Mouse (Mus musculus) heart, embryonic 15.5 days (tissue): ENCODE results near the gene Ctf1. TPM values are rescaled to one million over a fixed set of nuclear protein-coding genes. Genes with fewer than 3 reads are reported as not detected.
A peak's percentile ranks its signal among the peaks of the same experiment; 100 is the strongest.

ENCODE experiments used
- ATAC-seq: fragments of 200-750 bp; cut with Nextera tagmentation; replicated peaks from 2 replicates; pipeline ENCODE4 v1.8.0; 2017; ENCODE audit warnings: low read depth, moderate TSS enrichment; ENCODE audit not compliant: insufficient number of reproducible peaks, insufficient read depth, low FRiP score
- H3K27ac ChIP-seq: fragments of 300-500 bp; sonication (generic); 2 replicates; pipeline ENCODE4 v1.5.1; 2015; ENCODE audit warnings: mild to moderate bottlenecking, inconsistent platforms
- H3K27me3 ChIP-seq: fragments of 300-500 bp; sonication (generic); 2 replicates; pipeline ENCODE4 v1.6.1; 2015; ENCODE audit warnings: inconsistent platforms
- H3K36me3 ChIP-seq: fragments of 300-500 bp; sonication (generic); 2 replicates; pipeline ENCODE4 v1.6.1; 2015; ENCODE audit warnings: mild to moderate bottlenecking, inconsistent platforms
- H3K4me1 ChIP-seq: fragments of 300-500 bp; sonication (generic); replicated peaks from 2 replicates; pipeline ENCODE4 v1.6.1; 2015; ENCODE audit warnings: inconsistent platforms
- H3K4me2 ChIP-seq: fragments of 300-500 bp; sonication (generic); 2 replicates; pipeline ENCODE4 v1.6.1; 2015; ENCODE audit warnings: inconsistent platforms, mild to moderate bottlenecking, moderate library complexity
- H3K4me3 ChIP-seq: fragments of 300-500 bp; sonication (generic); 2 replicates; pipeline ENCODE4 v1.5.1; 2015; ENCODE audit warnings: mild to moderate bottlenecking, inconsistent platforms
- H3K9ac ChIP-seq: fragments of 300-500 bp; sonication (generic); 2 replicates; pipeline ENCODE4 v1.6.1; 2015; ENCODE audit warnings: mild to moderate bottlenecking, inconsistent platforms
- H3K9me3 ChIP-seq: fragments of 300-500 bp; sonication (generic); replicated peaks from 2 replicates; pipeline ENCODE4 v1.6.1; 2016; ENCODE audit warnings: inconsistent platforms
- WGBS: fragments of 180-500 bp; shearing (Covaris S2); methylation state at CpG from one replicate; pipeline ENCODE4 v1.1.7; 2015; ENCODE audit warnings: mixed read lengths; 5-methylcytosine and 5-hydroxymethylcytosine counted together
- microRNA counts: library from miRNA; unstranded; fragments of <30 nt; microRNA quantifications from one replicate; lab custom pipeline; 2016
- microRNA-seq: library from miRNA; unstranded; fragments of <30 nt; microRNA quantifications from one replicate; pipeline ENCODE4, GENCODE M21; 2016
- polyA plus RNA-seq: library from polyadenylated mRNA; unstranded; fragments of >200 nt; fragmentation: Nextera tagmentation; extraction: Ambion mirVana; gene quantifications from 2 replicates; pipeline ENCODE4 v1.2.1, GENCODE M21; 2015

Ctf1 gene
- polyA plus RNA-seq, 1 experiment from 2014 or later: 4.7 TPM

DNA sequence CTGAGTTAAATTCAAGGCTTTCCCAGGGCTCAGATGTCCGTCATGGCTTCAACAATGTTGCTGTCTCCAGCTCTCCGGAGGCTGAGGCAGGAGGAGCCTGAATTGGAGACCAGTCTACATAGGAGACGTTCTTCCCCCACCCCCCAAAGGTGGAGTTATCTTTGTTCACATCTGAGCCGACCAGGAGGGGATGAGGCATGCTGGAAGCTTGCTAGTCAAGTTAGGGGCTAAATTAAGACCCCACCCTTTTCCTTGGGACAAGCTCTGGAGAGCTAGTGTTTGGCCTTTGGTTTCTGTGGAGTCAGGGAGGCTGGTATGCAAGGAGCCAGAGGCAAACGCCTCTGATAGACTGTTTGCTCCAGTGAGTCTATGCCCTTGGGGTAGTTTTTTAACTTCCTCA is 40.6 kb downstream of the Ctf1 start:
- Histone ChIP-seq H3K9me3 (no peaks in the 10 kb centered on the region), H3K27ac (no peak overlapping the region), H3K9ac (no peak overlapping the region), H3K36me3 (peaks cover 63% of the 10 kb centered on the region), H3K4me3 (no peak overlapping the region), H3K4me1 (no peaks in the 10 kb centered on the region), H3K27me3 (no peaks in the 10 kb centered on the region), H3K4me2 (no peak overlapping the region)
- 65% methylated on average over 5 of the region's 5 CpGs for WGBS
- ATAC-seq: no peak

DNA sequence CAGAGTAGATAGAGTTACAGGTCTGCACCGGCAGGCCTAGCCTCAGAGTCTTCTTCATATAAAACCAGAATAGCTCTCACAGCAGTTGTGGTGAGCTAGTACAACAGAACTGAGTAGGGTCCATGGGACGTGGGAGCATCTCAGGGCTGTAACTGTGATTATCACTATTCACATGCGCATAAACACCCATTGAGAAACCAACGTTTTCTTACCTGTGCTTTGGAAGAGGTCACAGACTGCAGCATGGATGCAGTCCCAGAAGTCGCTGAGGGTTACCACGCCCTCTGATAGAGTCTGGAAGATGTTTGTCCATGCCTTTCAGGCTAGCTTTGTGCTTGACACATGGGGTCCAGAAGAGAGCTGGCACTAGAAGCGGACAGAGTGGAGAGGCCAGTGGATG is 41.2 kb downstream of the Ctf1 start:
- peaks cover 57% of the 10 kb centered on the region for H3K36me3 ChIP-seq
- 92% methylated on average over 7 of the region's 7 CpGs for WGBS
- no peak overlapping the region for H3K27ac ChIP-seq
- ATAC-seq: no peak
- no peaks in the 10 kb centered on the region for H3K4me1 ChIP-seq
- H3K27me3 ChIP-seq: no peaks in the 10 kb centered on the region
- no peak overlapping the region for H3K4me2 ChIP-seq
- no peaks in the 10 kb centered on the region for H3K9me3 ChIP-seq
- no peak overlapping the region for H3K9ac ChIP-seq
- no peak overlapping the region for H3K4me3 ChIP-seq

DNA sequence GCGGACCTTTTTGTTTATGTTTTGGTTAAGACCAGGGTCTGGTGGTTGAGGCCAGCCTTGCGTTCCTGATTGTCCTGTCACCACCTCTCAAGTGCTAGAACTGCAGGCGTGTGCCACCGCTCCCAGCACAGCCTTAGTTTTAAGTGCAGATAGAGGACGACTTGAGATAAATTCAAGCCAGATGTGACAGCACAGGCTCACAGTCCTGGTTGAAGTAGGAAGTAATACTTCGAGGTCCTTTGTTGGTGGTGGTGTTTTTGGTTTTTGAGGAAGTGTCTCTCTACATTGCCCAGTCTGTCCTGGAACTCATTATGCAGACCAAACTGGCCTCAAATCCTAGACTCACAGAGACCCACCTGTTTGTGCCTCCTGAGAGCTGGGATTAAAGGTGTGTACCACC is 47.2 kb downstream of the Ctf1 start:
- H3K4me3 ChIP-seq: no peak overlapping the region
- peaks cover 18% of the 10 kb centered on the region for H3K4me1 ChIP-seq
- H3K27me3 ChIP-seq: no peaks in the 10 kb centered on the region
- no peaks in the 10 kb centered on the region for H3K9me3 ChIP-seq
- peaks cover 30% of the 10 kb centered on the region for H3K36me3 ChIP-seq
- 16% methylated on average over 6 of the region's 6 CpGs for WGBS
- no peak for ATAC-seq
- H3K4me2 ChIP-seq: peak overlapping the region; percentile 35; the same call in 1 of the 2 replicates
- no peak overlapping the region for H3K9ac ChIP-seq
- H3K27ac ChIP-seq: 0 out of 2 replicates have a peak overlapping the region, but pooled peaks have one; percentile 4

DNA sequence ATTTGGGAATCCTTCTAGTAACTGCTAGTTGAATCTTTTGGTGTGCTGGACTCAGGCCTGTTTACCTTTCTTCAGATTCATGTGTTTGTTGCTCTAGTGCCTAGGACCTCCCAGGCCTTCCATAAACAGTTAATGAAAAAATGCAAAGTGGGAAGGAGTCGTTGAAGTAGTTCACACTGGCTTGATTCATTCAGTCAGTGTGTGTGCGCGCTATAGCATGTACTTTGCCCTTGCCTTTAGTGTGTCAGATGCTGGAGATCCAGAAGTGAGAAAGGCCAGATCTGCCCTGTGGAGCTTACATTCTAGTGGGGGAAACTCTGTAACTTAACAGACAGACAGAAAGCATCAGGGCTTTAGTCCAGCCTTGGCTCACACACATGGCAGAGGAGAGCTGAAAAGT is 47.9 kb downstream of the Ctf1 start:
- H3K27me3 ChIP-seq: no peaks in the 10 kb centered on the region
- no peaks in the 10 kb centered on the region for H3K9me3 ChIP-seq
- peaks cover 35% of the 10 kb centered on the region for H3K36me3 ChIP-seq
- no peak overlapping the region for H3K4me3 ChIP-seq
- H3K27ac ChIP-seq: no peak overlapping the region
- no peak overlapping the region for H3K9ac ChIP-seq
- 79% methylated on average over 3 of the region's 3 CpGs for WGBS
- H3K4me2 ChIP-seq: no peak overlapping the region
- H3K4me1 ChIP-seq: peaks cover 18% of the 10 kb centered on the region
- no peak for ATAC-seq

DNA sequence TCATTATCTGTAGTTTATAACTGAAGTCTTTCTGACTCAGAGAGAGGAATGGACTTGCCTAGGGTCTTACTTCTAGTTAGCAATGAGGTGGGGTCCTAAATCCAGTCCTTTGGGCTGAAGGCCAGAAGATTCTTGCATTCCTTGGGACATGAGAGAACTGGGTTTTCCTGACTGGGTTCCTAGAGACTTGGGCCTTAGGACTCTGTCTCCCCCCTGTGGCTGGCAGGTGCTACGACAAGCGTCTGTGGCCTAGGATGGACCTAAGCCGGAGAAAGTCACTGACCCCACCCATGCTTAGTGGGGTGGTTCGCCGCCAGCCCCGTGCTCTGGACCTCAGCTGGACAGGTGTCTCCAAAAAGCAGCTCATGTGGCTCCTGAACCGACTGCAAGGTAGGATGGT is 48.5 kb downstream of the Ctf1 start:
- Histone ChIP-seq H3K9ac (no peak overlapping the region), H3K9me3 (no peaks in the 10 kb centered on the region), H3K36me3 (peaks cover 36% of the 10 kb centered on the region), H3K4me3 (no peak overlapping the region), H3K4me2 (no peak overlapping the region), H3K27ac (no peak overlapping the region), H3K27me3 (no peaks in the 10 kb centered on the region), H3K4me1 (peaks cover 18% of the 10 kb centered on the region)
- whole genome bisulfite sequencing: 24% methylated on average over 7 of the region's 7 CpGs
- ATAC-seq: no peak

DNA sequence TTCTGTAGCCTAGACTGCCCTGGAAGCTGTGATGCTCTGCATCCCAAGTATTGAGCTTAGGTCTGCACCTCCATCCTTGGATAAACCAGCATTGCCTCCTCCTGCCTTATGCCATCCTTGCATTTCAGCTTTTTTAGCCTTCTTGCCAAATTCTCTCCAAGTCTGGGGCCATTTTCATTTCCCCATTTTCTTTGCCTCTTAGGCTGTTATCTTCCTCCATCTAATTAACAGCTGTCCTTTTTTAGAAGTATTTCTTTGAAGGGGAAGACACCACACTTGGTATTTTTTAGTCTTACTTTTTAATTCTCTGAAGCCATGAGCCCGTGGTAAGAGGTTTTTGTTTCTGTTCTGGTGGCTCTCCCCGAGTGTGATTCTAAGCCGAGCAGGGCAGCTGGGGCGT is 51.1 kb downstream of the Ctf1 start:
- 87% methylated on average over 4 of the region's 4 CpGs for WGBS

DNA sequence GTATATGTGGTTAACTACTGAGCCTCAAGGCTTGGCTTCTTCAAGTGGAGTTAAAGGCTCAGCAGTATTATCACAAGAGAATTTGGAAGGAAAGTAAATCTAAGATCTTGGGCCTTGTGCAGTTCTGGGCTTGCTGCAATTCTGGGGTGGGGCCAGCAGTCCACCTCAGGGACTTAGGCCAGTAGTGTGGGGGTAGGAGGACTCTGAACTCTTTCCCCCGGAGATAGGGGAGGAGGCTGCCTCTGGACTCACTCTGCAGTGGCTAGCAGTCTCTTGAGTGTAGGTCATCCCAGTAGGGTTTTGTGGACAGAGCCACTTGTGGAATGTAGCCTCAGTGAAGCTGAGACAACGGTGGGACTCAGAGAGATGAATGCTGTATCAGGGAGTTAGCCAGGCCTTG is 53.2 kb downstream of the Ctf1 start:
- no peak overlapping the region for H3K4me3 ChIP-seq
- H3K9ac ChIP-seq: no peak overlapping the region
- H3K27ac ChIP-seq: no peak overlapping the region
- H3K4me1 ChIP-seq: peaks cover 24% of the 10 kb centered on the region
- H3K4me2 ChIP-seq: no peak overlapping the region
- no peak for ATAC-seq
- 66% methylated on average over 2 of the region's 2 CpGs for WGBS
- peaks cover 27% of the 10 kb centered on the region for H3K36me3 ChIP-seq
- H3K9me3 ChIP-seq: no peaks in the 10 kb centered on the region
- H3K27me3 ChIP-seq: no peaks in the 10 kb centered on the region

More for the DNA sequence above, 51.1 kb downstream of the Ctf1 start:
- Histone ChIP-seq H3K9me3 (no peaks in the 10 kb centered on the region), H3K27ac (no peak overlapping the region), H3K4me1 (peaks cover 22% of the 10 kb centered on the region), H3K4me2 (no peak overlapping the region), H3K9ac (no peak overlapping the region), H3K36me3 (peaks cover 27% of the 10 kb centered on the region), H3K4me3 (no peak overlapping the region), H3K27me3 (no peaks in the 10 kb centered on the region)
- ATAC-seq: no peak

DNA sequence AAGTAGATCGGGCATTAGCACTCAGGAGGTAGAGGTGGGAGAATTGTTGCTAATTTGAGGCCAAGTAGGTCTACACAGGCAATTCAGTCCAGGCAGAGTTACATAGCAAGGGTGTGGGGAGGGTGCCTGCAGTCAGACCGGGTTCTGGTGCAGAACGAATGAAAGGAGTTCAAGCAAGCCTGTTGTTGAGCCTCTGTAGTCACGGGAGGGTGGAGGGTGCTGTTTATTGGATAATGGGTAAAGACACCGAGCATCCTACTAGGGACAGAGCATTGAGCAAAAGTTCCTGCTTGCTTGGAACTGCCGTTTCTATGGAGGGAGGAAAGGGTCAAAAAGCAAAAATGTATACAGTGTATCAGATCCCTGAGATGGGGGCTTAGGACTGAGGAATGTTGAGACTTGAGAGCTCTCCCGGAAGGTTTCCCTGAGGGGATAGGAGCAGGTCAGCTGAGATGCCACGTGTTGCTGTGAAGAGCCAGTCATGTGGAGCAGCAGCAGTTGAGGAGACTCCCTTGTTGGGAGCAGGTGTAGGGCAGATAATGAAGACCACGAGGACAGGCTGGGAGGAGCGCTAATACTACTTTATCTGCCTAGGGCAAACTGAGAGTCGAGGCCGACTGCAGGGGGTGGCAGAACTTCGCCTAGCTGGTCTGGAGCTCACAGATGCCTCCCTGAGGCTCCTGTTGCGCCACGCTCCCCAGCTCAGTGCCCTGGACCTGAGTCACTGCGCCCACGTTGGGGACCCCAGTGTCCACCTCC is 54.5 kb downstream of the Ctf1 start:
- Histone ChIP-seq H3K4me2 (no peak overlapping the region), H3K36me3 (peaks cover 27% of the 10 kb centered on the region), H3K27ac (no peak overlapping the region), H3K9me3 (no peaks in the 10 kb centered on the region), H3K4me3 (no peak overlapping the region), H3K27me3 (no peaks in the 10 kb centered on the region), H3K4me1 (peaks cover 28% of the 10 kb centered on the region), H3K9ac (no peak overlapping the region)
- ATAC-seq: no peak
- 70% methylated on average over 17 of the region's 17 CpGs for WGBS

MicroRNA genes within 50 kb of the gene (microRNA counts, 519-probe panel; counts per million panel counts)
- microRNA mmu-miR-762 (lab: Ali Mortazavi, UCI): 2,277 counts per million, percentile 36 among the panel's probes with 10 or more counts

Small RNA genes within 50 kb of the gene (microRNA-seq; reads per million reads assigned to microRNA genes)
- gene Mir762: not detected

Other genes starting within 250 kb of the Ctf1 start
- 7.0 and 9.0 TPM in 2 replicates for gene Fbrs, start 233.5 kb upstream of the Ctf1 start, polyA plus RNA-seq
- gene Srcap, start 200.8 kb upstream of the Ctf1 start, polyA plus RNA-seq: 25.7 and 41.5 TPM in 2 replicates
- gene Gm42715, start 193.2 kb upstream of the Ctf1 start, polyA plus RNA-seq: 8.2 and 9.0 TPM in 2 replicates
- 2.9 and 4.1 TPM in 2 replicates for gene Tmem265, start 151.3 kb upstream of the Ctf1 start, polyA plus RNA-seq
- gene Phkg2, start 139.4 kb upstream of the Ctf1 start, polyA plus RNA-seq: 27.5 and 36.5 TPM in 2 replicates
- gene Ccdc189, start 124.1 kb upstream of the Ctf1 start, polyA plus RNA-seq: 10.6 and 12.6 TPM in 2 replicates
- gene Rnf40, start 124.0 kb upstream of the Ctf1 start, polyA plus RNA-seq: 27.9 and 32.3 TPM in 2 replicates
- gene Zfp629, start 96.9 kb upstream of the Ctf1 start, polyA plus RNA-seq: 7.8 and 10.5 TPM in 2 replicates
- 37.2 and 45.7 TPM in 2 replicates for gene Bcl7c, start 3.8 kb upstream of the Ctf1 start, polyA plus RNA-seq
- gene Ctf2, start 19.4 kb downstream of the Ctf1 start, polyA plus RNA-seq: 0.20 TPM in 1 of 2 replicates, not detected in the other
- gene Fbxl19, start 31.8 kb downstream of the Ctf1 start, polyA plus RNA-seq: 1.4 and 2.2 TPM in 2 replicates
- gene Orai3, start 57.1 kb downstream of the Ctf1 start, polyA plus RNA-seq: 15.6 and 21.7 TPM in 2 replicates
- 13.0 and 16.7 TPM in 2 replicates for gene Setd1a, start 63.9 kb downstream of the Ctf1 start, polyA plus RNA-seq
- gene Gm49388, start 72.9 kb downstream of the Ctf1 start, polyA plus RNA-seq: not detected in 2 replicates
- gene Hsd3b7, start 87.9 kb downstream of the Ctf1 start, polyA plus RNA-seq: 22.0 and 24.0 TPM in 2 replicates
- 50.5 and 51.0 TPM in 2 replicates for gene Stx4a, start 111.6 kb downstream of the Ctf1 start, polyA plus RNA-seq
- gene Stx1b, start 111.8 kb downstream of the Ctf1 start, polyA plus RNA-seq: 1.4 and 2.1 TPM in 2 replicates
- gene Zfp646, start 163.5 kb downstream of the Ctf1 start, polyA plus RNA-seq: 5.3 and 7.0 TPM in 2 replicates
- 7.9 and 11.1 TPM in 2 replicates for gene Zfp668, start 164.1 kb downstream of the Ctf1 start, polyA plus RNA-seq
- 1.2 and 1.7 TPM in 2 replicates for gene Prss53, start 178.2 kb downstream of the Ctf1 start, polyA plus RNA-seq
- not detected in 2 replicates for gene Gm21974, start 182.7 kb downstream of the Ctf1 start, polyA plus RNA-seq
- gene Vkorc1, start 182.9 kb downstream of the Ctf1 start, polyA plus RNA-seq: 95.9 and 126 TPM in 2 replicates
- gene Bckdk, start 191.3 kb downstream of the Ctf1 start, polyA plus RNA-seq: 122 and 145 TPM in 2 replicates
- gene Kat8, start 199.8 kb downstream of the Ctf1 start, polyA plus RNA-seq: 23.5 and 27.6 TPM in 2 replicates
- 1.9 and 6.0 TPM in 2 replicates for gene Prss8, start 217.4 kb downstream of the Ctf1 start, polyA plus RNA-seq
- gene Prss36, start 234.0 kb downstream of the Ctf1 start, polyA plus RNA-seq: 7.9 and 10.0 TPM in 2 replicates